Mouse (Mus musculus) C2C12 (cell line): ENCODE data around the gene Psmb3.

ENCODE experiments used
- CEBPB ChIP-seq: IDR thresholded peaks from one replicate; pipeline ENCODE4 v1.6.1; 2011; ENCODE audit warnings: low read depth, mild to moderate bottlenecking, control low read depth, moderate library complexity
- CTCF ChIP-seq: IDR thresholded peaks from one replicate; pipeline ENCODE4 v1.5.1; 2011; ENCODE audit not compliant: control insufficient read depth, insufficient read depth, insufficient read length
- FOSL1 ChIP-seq: IDR thresholded peaks from one replicate; pipeline ENCODE4 v1.8.0; 2011; ENCODE audit warnings: mild to moderate bottlenecking, low read length; ENCODE audit not compliant: poor library complexity, insufficient read depth, severe bottlenecking
- MAX ChIP-seq: IDR thresholded peaks from one replicate; pipeline ENCODE4 v1.6.1; 2011; ENCODE audit warnings: mild to moderate bottlenecking, control low read depth
- MYOG ChIP-seq: IDR thresholded peaks from one replicate; pipeline ENCODE4 v1.6.1; 2011; ENCODE audit not compliant: control insufficient read depth, insufficient read length; ENCODE audit errors: extremely low read depth
- USF1 ChIP-seq: IDR thresholded peaks from one replicate; pipeline ENCODE4 v1.6.1; 2011; ENCODE audit warnings: low read depth, mild to moderate bottlenecking, control low read depth, moderate library complexity

DNA sequence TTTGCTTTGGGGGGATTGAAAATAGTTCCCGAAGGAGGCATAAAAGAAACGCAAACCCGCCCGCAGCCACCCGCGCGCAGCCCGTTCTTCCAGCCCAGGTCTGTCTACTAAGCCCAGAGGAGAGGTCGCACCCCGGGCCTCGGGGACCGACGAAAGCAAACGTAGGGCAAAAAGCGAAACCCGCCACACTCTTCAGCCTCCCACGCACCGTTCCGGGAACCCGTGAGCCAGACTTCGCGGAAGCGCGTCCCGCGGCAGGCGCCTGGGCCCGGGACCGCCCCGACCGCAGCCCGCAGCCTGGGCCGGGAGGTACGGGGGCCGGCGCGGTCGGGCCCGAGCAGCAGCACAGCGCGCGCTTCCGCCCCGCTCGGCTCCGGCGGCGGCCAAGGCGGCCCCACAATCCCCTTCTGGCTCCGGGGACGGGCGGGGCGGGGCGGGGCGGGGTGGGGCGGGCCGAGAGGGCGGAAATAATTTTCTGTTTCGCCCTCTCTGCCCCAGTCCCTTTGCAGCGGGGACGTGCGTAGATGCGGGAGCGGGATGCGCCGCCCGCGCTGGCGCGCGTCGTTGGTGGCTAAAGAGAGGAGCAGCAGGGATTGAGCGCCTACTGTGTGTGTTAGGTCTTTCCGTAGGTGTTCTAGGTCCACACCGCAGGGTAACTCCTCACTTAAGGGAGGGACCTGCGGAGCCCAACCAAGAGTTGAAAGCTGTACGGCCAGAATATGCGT lies 43.0 kb upstream of the Psmb3 start:
- TF ChIP-seq USF1 (no peak), CTCF (no peak), CEBPB (no peak), FOSL1 (no peak), MAX (no peak), MYOG (no peak)
